Mouse (Mus musculus) inflammation-experienced regulatory T-cells, adult 6 months (primary cell): ENCODE data around the gene Tmem176a. TPM values are rescaled to one million over a fixed set of nuclear protein-coding genes. Genes with fewer than 3 reads are reported as not detected.

Experiments used
- ATAC-seq: one replicate; pipeline ENCODE4 v1.8.0; 2017
- polyA plus RNA-seq, 3 experiments: library from polyadenylated mRNA; unstranded; fragments of 100-300 nt; shearing (Covaris generic); gene quantifications; one replicate each; pipeline ENCODE4 v1.2.1; 2017

Tmem176a gene
- polyA plus RNA-seq, 3 experiments from 2014 or later = 13.3 to 32.6 (median 28.4) TPM

DNA sequence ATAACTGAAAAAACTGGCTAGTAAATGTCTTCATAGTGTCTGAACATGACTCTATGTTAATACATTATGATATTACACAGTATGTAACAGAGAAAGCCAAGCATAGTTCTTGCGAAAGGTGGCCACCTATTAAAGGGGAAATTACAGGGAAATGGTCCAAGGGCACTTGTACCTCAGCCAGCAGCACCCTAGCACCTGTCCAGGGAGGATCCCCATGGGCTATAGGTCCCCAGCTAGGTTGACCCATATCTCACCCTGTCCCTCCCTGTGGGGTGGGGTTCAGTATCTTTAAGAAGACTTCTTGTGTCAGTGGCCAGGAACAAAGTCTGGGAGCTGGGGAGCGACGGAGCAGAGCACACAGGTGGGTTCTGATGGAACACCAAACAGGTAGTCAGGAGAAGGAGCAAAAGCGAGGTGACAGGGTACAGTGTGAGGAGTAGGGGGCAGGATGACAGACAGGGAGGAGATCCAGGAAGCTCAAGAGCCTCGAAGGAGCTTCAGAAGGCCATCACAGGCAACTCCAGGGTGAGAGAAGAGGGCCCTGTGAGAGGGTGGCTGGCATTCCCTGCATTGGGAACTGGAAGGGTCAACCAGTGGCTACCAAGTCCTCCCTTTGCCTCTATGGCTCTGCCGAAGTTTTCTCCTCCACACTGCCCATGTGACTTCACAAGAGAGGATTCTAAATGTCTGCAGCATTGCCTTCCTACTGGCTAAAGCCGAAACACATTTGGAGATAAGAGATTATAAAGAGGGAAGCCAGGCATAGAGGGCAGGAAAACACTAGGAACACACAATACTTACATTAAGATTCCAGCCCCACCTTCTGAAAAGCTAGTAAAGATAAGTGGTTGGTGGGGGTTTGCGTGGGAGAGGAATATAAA lies 54.5 kb downstream of the Tmem176a start:
- ATAC-seq = no peak

DNA sequence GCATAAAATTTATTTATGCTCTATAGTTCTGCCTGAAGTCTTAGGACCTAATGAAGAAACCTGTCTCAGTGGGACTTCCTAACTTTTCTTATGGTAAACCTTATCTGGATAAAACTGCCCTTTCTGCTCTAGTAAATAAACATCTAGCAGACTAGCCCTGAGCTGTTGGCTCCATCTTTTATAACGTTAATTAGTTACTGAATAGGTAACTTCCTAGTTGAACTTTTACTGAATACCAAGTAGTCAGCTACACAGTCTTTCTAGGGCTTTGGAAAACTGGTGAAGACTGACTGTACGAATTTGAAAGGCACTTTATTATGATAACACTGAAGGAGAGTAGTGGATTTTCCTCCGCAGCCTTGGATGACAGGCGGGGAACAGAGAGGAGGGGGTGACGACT lies 55.2 kb downstream of the Tmem176a start:
- no peak for ATAC-seq

Other genes with a start within 250 kb of the Tmem176a start
- 1 to 10 TPM; 2.7 to 6.3 (median 2.9) TPM for gene Repin1, start 247.0 kb upstream of the Tmem176a start, polyA plus RNA-seq
- 1 to 10 TPM in 1 of 3 experiments, not detected in 2; 2.7 TPM for gene Gm44965, start 247.0 kb upstream of the Tmem176a start, polyA plus RNA-seq
- 1 to 10 TPM; 4.5 to 7.7 (median 7.3) TPM for gene Zfp775, start 238.9 kb upstream of the Tmem176a start, polyA plus RNA-seq
- gene AI854703, start 214.2 kb upstream of the Tmem176a start, polyA plus RNA-seq = 1 to 10 TPM in 2 of 3 experiments, under 1 TPM in 1; 0.40 to 2.2 (median 2.1) TPM
- gene Gimap8, start 193.7 kb upstream of the Tmem176a start, polyA plus RNA-seq = 100 to 1,000 TPM; 134 to 165 (median 146) TPM
- gene Gimap9, start 164.8 kb upstream of the Tmem176a start, polyA plus RNA-seq = 100 to 1,000 TPM; 236 to 293 (median 290) TPM
- 1,000 to 10,000 TPM; 1,788 to 2,089 (median 1,869) TPM for gene Gimap4, start 156.4 kb upstream of the Tmem176a start, polyA plus RNA-seq
- gene Gimap6, start 132.7 kb upstream of the Tmem176a start, polyA plus RNA-seq = 1,000 to 10,000 TPM; 1,024 to 1,390 (median 1,261) TPM
- 10 to 100 TPM; 58.9 to 85.2 (median 59.9) TPM for gene Gm28053, start 122.3 kb upstream of the Tmem176a start, polyA plus RNA-seq
- 100 to 1,000 TPM; 458 to 769 (median 564) TPM for gene Gimap7, start 122.3 kb upstream of the Tmem176a start, polyA plus RNA-seq
- 100 to 1,000 TPM; 353 to 386 (median 354) TPM for gene Gimap1, start 101.9 kb upstream of the Tmem176a start, polyA plus RNA-seq
- 100 to 1,000 TPM; 218 to 266 (median 236) TPM for gene Gimap5, start 94.7 kb upstream of the Tmem176a start, polyA plus RNA-seq
- gene Gimap3, start 70.1 kb upstream of the Tmem176a start, polyA plus RNA-seq = 1,000 to 10,000 TPM; 1,096 to 1,768 (median 1,751) TPM
- 10 to 100 TPM; 28.1 to 42.7 (median 29.5) TPM for gene Tmem176b, start 577 bp downstream of the Tmem176a start, polyA plus RNA-seq
- not detected for gene Aoc1, start 32.0 kb downstream of the Tmem176a start, polyA plus RNA-seq
- gene 1600015I10Rik, start 89.0 kb downstream of the Tmem176a start, polyA plus RNA-seq = not detected
- gene Doxl2, start 134.0 kb downstream of the Tmem176a start, polyA plus RNA-seq = not detected
- gene Svs1, start 145.9 kb downstream of the Tmem176a start, polyA plus RNA-seq = not detected
- 1 to 10 TPM; 1.2 to 3.5 (median 2.0) TPM for gene Gpnmb, start 195.6 kb downstream of the Tmem176a start, polyA plus RNA-seq
- 10 to 100 TPM; 30.8 to 48.9 (median 42.6) TPM for gene Malsu1, start 232.9 kb downstream of the Tmem176a start, polyA plus RNA-seq